Mouse (Mus musculus): ENCODE results near the gene Gin1. TPM values are rescaled to one million over a fixed set of nuclear protein-coding genes. Genes with fewer than 3 reads are reported as not detected.

Gin1 gene
- total RNA-seq, 1 experiment from 2014 or later, result 16.1 TPM

DNA sequence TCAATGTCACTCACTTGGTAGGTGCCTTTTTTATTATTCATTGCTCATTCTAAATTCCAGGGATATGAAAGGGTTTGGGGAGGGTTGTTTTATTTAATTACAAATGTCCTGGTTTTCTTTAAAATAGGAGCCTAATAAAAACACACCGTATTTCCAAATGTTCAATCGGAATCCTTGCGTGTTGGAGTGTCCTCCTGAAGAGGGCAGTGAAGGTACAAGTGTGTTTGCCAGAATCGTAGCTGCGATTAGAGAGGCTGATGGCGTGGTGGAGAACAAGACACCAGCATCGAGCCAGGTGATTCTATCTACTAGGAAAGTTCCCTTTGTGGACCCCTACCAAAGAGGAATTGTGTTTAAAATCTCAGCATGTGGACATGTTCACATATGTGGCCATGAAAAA, 15.0 kb downstream of the Gin1 start:
- no peak for ATAC-seq (ENCODE audit: extremely low read depth, insufficient number of reproducible peaks, low FRiP score, poor library complexity, severe bottlenecking)

DNA sequence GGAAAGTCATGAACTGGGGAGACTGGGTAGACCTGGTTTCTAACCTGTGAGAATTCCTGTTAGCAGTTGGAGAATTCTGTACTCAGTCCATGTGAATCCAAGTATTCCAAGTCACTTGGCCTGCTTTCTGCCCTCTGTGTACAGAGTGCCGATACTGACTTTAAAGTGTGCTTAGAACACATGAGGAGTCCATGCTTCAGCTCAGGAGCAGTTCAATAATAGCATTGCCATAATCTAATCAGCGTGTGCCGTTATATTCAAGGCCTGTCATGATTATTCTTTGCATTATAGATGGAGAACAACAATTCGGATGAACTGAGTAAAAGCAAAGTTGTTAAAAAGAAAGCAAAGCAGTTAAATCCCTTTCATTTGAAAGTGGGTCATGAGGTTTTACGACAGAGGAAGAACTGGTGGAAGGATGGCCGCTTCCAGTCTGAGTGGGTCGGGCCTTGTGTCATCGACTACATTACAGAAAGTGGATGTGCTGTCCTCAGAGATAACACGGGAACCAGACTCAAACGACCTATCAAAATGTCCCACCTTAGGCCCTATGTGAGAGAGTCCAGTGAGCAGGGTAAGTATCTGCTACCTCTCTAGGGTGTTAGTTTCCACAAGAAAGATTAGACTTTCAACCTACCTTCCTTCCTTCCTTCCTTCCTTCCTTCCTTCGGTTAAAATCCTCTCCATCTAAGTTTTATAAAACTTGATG, 15.9 kb downstream of the Gin1 start:
- ATAC-seq (ENCODE audit: extremely low read depth, insufficient number of reproducible peaks, low FRiP score, poor library complexity, severe bottlenecking), result no peak

DNA sequence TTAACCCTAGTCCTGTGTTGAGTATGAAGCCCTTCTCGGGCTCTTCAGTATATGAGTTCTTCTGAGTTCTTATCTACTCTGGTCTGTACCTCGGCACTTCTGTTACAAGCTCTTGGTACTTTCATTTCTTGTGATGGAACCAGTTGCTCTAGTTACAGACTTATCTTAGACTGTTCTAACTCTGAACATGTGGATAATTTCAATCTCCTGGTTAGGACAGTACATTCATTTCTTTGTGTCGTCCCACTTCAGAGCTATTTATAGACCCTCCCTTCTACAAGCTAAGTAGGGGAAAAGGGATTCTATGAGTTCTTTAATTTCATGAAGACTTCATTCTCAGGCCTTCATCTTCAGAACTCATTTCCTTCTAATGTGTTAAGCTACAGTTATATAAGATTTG, 17.7 kb downstream of the Gin1 start:
- ATAC-seq (ENCODE audit: extremely low read depth, insufficient number of reproducible peaks, low FRiP score, poor library complexity, severe bottlenecking), result no peak

DNA sequence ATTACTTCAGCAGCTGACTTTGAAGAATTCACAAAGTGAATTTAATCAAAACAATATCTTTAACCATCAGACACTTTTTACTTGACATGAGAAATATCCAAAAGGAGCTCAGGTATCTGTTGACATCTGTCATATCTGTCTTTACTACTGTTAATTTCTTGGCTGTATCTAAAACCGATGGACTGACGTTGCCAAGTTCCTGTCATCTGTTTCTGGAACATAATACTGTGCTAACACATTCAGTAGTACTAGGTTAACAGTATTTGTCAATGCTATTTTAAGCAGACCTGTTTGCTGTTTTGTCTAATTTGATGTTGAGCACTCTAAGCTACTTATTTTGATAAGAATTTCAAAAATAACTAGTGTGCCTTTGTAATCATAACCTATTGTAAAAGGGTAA, 18.5 kb downstream of the Gin1 start:
- ATAC-seq (ENCODE audit: extremely low read depth, insufficient number of reproducible peaks, low FRiP score, poor library complexity, severe bottlenecking), result no peak

DNA sequence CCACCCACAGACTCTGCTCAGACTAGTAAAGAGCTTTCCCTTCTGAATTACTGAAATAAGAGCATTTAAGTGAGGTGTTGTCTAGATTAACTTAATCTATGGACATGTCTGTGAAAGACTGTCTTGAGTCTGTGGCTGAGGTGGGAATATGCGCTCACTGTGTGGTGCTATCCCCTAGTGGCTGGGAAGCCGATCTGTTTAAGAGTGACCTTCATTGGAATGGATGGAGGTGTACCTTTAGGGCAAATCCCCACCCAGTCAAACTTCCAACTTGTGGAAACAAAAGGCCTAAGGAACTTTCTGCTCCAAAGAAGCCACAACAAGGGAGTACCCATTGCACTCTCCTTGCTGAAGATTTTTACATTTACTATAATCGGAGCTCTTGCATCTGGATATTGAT, 24.1 kb downstream of the Gin1 start:
- ATAC-seq (ENCODE audit: extremely low read depth, insufficient number of reproducible peaks, low FRiP score, poor library complexity, severe bottlenecking), result no peak

DNA sequence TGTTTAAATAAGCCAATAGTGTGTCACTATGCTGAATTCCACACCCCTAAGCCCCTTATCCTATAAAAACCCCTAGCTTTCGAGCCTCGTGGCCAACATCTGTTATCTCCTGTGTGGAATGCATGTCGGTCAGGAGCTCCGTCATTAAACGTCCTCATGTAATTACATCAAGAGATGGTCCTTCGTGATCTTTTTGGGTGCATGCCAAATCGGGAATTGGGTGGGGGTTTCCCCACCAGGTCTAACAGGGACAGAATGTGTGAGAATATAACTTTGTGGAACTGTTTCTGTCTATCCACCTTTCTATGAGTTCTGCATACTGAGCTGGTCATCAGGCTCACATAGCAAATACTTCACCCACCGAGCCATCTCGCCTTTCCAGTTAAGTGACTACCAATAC, 26.0 kb downstream of the Gin1 start:
- ATAC-seq (ENCODE audit: extremely low read depth, insufficient number of reproducible peaks, low FRiP score, poor library complexity, severe bottlenecking), result no peak

DNA sequence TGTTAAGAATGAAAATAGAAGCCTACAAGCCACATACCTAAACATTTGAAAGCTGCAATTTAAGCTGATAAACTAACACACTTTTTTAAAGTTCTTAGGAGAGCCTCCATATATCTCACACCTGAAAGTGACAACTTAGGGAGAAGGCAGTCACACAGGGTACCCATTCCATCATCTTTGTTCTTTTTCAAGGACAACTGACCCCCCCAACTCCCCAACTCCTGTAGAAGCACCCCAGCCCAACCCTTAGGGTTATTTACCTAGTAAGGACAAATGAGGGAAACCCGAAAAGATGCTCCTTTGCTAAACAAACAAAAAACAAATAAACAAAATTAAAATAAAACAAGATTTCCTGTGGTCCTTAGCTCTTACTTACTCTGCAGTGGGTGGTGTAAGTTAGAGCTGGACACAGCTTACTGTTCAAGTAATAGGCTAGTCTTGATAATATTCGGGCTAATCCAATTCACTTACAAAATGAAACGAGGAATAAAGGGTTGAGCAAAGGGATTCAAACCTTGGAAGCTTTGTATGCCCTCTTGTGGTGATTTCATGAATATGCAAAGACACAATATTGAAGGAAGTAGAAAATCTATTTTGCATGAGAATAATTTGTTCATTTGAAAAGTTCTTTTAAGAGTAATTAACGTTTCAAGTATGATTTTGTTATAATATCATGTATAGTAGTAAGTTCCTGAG, 32.4 kb downstream of the Gin1 start:
- ATAC-seq (ENCODE audit: extremely low read depth, insufficient number of reproducible peaks, low FRiP score, poor library complexity, severe bottlenecking), result no peak

DNA sequence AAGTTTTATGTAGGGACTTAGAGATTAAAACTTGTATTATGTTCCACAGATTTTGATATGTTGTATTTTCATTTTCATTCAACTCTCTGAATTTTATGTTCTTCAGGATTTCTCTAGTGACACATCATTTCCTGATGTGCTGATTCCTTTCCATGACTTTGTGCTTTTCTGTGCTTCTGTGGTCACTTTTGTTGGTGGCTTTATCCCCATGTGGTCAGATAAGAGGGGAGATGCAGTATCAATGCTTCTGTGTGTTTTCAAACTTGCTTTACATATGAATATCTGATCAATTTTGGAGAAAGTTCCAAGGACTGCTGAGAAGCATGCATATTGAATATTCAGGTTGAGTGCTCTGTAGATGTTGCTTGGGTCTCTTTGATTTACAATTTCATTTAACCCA, 34.5 kb downstream of the Gin1 start:
- ATAC-seq (ENCODE audit: extremely low read depth, insufficient number of reproducible peaks, low FRiP score, poor library complexity, severe bottlenecking), result no peak

DNA sequence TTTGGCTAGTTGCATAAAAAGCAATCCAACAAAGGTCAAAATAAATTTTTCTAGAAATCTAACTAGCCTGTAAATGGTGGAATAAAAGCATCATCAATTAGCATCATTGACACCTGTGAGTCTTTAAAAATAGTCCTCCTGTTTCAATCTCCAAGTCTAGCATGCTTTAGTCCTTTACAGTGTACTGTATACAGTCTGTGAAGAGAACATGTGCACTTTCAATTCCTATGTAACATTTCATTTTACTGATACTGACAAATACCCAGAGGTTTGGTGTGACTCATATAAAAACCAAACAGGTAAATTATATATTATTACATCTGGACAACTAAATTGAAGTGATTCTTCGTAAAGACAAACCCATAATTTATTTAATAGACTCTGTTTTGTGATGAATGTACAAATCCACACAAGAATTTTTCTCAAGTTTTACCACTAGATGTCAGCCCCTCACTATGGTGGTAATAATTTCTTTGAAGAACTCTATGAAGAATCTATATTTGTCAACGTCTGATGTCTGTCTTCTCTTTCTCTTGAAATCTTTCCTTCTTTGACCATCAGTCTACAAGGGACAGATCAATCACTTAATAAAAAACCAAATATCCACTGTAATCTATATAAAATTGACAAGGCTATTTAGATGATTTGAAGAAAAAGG, 39.4 kb downstream of the Gin1 start:
- no peak for ATAC-seq (ENCODE audit: extremely low read depth, insufficient number of reproducible peaks, low FRiP score, poor library complexity, severe bottlenecking)

DNA sequence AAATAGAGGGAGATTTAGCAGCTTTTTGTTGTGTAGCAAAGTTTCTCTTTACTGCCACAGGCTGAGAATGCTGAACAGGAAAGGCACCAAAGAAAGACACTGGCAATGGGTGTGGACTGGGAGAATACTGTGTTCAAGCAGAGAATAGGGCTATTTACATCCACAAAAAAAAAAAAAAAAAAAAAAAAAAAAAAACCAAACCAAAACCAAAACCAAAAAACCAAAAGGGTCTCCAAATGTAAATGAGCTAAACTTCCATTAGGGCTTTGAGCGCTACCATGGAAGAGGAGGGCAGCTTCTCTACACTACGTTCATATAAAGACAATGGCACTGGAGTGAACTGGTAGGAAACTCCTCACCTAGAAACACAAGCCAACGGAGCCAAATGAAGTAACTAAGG, 51.3 kb downstream of the Gin1 start:
- no peak for ATAC-seq (ENCODE audit: extremely low read depth, insufficient number of reproducible peaks, low FRiP score, poor library complexity, severe bottlenecking)

DNA sequence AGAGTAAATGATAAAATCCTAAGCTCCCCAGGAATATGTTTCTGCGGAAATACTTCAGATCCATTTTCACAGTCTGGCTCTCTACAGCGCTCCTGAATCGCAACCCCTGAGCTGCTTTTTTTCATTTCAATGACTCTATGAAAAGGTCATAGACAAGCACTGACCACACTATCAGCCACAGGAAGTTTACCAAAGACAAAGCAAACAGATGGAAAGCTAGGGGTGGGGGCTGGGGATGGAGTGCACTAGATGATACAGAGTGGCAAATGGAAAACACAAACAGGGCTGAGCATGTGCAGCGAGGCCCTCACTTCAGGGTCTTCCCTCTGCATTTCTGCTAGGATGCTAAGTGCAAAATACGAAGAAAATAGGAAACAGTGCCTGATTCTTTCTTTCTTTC, 52.2 kb downstream of the Gin1 start:
- no peak for ATAC-seq (ENCODE audit: extremely low read depth, insufficient number of reproducible peaks, low FRiP score, poor library complexity, severe bottlenecking)

DNA sequence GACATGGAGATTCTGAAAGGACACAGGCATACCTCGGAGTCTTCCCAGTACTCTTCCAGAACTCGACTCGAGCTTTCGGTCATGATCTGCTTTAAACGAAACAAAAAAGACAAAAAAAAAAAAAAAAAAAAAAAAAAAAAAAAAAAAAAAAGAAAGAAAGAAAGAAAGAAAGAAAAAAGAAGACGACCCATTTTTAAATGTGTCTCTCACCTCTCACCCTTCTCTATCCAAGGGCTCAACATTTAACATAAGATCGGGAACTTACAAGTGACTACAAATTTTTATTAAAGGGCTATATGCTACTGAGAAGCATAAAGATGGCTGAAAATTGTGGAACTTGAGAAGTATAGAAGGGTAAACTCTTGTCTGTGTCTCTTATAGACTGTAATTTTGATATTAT, 52.9 kb downstream of the Gin1 start:
- no peak for ATAC-seq (ENCODE audit: extremely low read depth, insufficient number of reproducible peaks, low FRiP score, poor library complexity, severe bottlenecking)

DNA sequence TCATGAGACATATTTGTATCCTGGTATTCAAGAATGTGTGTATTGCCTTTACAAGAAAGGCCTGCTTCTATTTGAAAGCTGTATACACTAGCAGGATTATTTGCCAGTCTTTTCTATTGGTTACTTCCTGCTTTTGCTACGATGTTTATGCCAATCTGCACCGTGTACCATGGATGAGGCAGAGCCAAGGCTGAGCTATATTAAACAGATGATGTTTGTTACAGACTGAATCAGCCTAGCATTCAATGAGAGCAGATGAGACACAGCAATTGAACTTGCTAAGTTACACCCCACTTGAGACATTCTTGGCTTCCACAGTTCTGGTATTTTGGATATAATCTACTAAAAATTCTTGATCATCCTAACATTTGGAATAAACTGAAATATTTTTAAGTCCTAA, 57.6 kb downstream of the Gin1 start:
- ATAC-seq (ENCODE audit: extremely low read depth, insufficient number of reproducible peaks, low FRiP score, poor library complexity, severe bottlenecking), result no peak

DNA sequence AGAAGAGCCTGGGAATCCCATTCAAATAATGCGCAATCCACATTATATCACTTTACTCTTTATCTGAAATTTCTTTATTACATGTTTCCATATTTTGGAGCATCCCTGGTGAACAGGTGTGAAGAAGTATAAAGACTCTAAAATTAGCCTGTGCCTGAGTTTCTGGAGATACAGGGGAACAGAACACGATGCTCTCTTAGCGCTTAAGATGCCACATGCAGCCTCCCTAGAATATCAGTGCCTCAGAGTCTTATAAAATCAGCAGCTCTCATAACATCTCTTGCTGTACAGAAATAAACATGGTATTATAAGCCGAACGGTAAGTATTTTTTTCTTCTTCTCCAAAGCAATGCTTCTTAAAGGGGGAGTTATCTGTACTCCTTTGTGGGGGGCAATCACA, 58.1 kb downstream of the Gin1 start:
- no peak for ATAC-seq (ENCODE audit: extremely low read depth, insufficient number of reproducible peaks, low FRiP score, poor library complexity, severe bottlenecking)

DNA sequence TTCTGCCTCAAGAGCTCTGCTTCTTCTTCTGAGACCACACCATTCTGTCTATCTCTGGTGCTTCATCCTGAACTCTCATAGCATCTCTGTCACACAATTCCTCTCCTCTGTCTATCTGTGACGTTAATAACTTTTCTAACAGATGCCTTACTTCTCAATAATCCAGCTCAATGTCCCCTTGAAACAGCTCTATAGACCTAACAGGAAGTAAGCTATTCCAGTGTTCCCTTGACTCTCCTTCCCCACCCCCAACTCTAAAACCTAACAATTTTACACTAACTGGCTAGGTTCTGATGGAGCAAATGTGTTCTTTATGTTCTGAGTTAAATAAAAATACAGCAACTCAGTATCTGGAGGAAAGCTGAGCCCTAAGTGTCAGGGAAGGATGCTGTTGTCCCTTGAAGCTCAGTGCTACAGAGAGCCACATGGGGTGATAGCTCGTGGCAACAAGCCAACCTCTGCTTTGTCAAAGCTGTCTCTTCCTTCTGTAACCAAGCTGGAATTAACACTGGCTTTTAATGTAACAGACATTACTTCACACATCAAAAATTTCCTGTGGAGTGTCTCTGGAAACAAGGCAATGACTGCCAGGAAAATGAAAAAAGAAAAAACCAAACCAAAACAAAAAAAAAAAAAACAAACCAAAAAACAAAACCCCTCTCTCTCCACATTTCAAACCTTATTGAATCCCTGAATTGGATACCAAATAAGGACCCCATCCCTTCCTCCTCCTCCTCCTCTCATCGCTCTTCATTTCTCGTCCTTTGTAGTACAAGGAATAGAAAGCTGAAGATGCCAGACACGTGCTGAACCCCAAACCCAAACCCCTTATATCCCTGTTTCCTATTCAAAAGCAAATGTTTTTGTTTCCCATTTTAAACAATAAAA, 63.7 kb downstream of the Gin1 start:
- no peak for ATAC-seq (ENCODE audit: extremely low read depth, insufficient number of reproducible peaks, low FRiP score, poor library complexity, severe bottlenecking)

DNA sequence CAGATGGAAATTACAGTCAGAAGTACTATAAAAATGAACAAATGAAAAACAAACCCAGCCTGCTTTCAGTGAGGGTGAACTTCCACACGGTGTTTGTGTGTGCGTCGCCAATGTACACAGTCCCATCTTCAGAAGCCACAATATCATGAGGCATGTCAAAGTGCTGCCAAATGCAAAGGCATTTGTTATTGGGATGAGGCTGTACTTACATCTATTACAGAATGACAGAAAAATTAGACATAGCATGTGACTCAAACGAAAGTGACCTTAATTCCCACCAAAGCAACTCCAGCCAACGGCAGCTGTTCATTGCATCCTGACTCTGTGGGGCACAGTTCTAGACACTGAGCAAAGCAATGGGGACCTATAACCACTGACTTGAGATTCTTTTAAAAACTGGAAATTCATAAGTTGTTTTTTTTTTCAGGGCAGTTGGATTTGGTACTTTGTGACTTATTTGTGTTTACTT, 64.4 kb downstream of the Gin1 start:
- ATAC-seq (ENCODE audit: extremely low read depth, insufficient number of reproducible peaks, low FRiP score, poor library complexity, severe bottlenecking), result no peak

Measured in neutrophil, adult 5-6 weeks (primary cell).